Mouse (Mus musculus) stomach, embryonic 15.5 days (tissue): Measurements from ENCODE around the gene Sgsm1. TPM values are rescaled to one million over a fixed set of nuclear protein-coding genes. Genes with fewer than 3 reads are reported as not detected.
A peak's percentile ranks its signal among the peaks of the same experiment; 100 is the strongest.
"Not testable (repeated sequence)": the region's sequence is repeated elsewhere in the genome, so short reads cannot be mapped to it uniquely, and the experiment has no call there.

Experiments used
- ATAC-seq: fragments of 200-750 bp; cut with Nextera tagmentation; 2 replicates; pipeline ENCODE4 v1.8.0; 2017; ENCODE audit warnings: low read depth, moderate number of reproducible peaks, moderate TSS enrichment; ENCODE audit not compliant: insufficient read depth, low FRiP score
- H3K27ac ChIP-seq: fragments of 300-500 bp; sonication (generic); 2 replicates; pipeline ENCODE4 v1.5.1; 2015; ENCODE audit warnings: mild to moderate bottlenecking, inconsistent platforms
- H3K27me3 ChIP-seq: fragments of 300-500 bp; sonication (generic); replicated peaks from 2 replicates; pipeline ENCODE4 v1.6.1; 2015; ENCODE audit warnings: inconsistent platforms
- H3K36me3 ChIP-seq: fragments of 300-500 bp; sonication (generic); 2 replicates; pipeline ENCODE4 v1.6.1; 2015; ENCODE audit warnings: inconsistent platforms
- H3K4me1 ChIP-seq: fragments of 300-500 bp; sonication (generic); 2 replicates; pipeline ENCODE4 v1.6.1; 2015; ENCODE audit warnings: inconsistent platforms
- H3K4me2 ChIP-seq: fragments of 300-500 bp; sonication (generic); 2 replicates; pipeline ENCODE4 v1.6.1; 2015; ENCODE audit warnings: mild to moderate bottlenecking, inconsistent platforms
- H3K4me3 ChIP-seq: fragments of 300-500 bp; sonication (generic); replicated peaks from 2 replicates; pipeline ENCODE4 v1.5.1; 2015; ENCODE audit warnings: inconsistent platforms
- H3K9ac ChIP-seq: fragments of 300-500 bp; sonication (generic); 2 replicates; pipeline ENCODE4 v1.6.1; 2015; ENCODE audit warnings: inconsistent platforms
- H3K9me3 ChIP-seq: fragments of 300-500 bp; sonication (generic); 2 replicates; pipeline ENCODE4 v1.6.1; 2016; ENCODE audit warnings: inconsistent platforms
- WGBS: fragments of 180-500 bp; shearing (Covaris S2); methylation state at CpG from one replicate; pipeline ENCODE4 v1.1.7; 2015; 5-methylcytosine and 5-hydroxymethylcytosine counted together
- polyA plus RNA-seq: library from polyadenylated mRNA; unstranded; fragments of >200 nt; fragmentation: Nextera tagmentation; extraction: Ambion mirVana; gene quantifications from 2 replicates; pipeline ENCODE4 v1.2.1, GENCODE M21; 2015

Gene Sgsm1
- polyA plus RNA-seq = 6.9 and 8.8 TPM in 2 replicates

DNA sequence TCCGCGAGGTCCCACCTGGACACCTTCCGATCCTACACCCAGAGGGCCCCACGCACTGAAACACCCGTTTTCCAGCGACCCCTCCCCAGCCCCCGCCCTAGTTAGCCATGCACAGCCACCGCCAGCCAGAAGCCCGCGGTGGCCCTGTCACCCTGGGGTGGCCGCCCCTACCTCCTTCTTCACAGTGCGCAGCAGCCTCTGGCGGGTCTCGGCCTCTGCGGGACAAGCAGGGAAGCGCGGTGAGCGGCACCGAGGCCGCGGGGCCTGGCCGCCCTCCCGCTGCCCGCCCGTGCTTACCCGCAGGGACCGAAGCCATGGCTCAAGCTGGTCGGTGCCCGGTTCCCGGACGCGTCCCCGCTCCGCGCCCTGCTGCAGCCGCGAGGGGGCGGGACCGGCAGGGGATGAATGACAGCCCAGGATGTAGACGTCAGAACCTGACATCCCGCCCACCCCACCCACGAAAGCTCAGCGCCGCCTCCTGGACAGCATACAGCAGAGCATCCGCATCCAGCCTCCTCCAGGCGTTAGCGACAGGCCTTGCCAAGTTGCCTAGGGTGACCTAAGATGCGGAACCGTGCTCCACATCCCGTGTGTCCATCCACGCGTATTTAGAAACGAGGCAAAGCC, at the start of gene Sgsm1:
Sgsm1 (minus strand) TSS at position 410 of the 627 bp plus-strand sequence.
- Histone ChIP-seq H3K4me1 (peaks cover 24% of the 10 kb centered on the region; the same call in 1 of the 2 replicates), H3K9ac (peak within 1 kb of the TSS; percentile 45; the same call in 1 of the 2 replicates), H3K27me3 (no peaks in the 10 kb centered on the region; the same call in 1 of the 2 replicates), H3K4me2 (peak within 1 kb of the TSS; percentile 87), H3K9me3 (no peaks in the 10 kb centered on the region), H3K4me3 (peak within 1 kb of the TSS; percentile 55), H3K36me3 (no peaks in the 10 kb centered on the region), H3K27ac (no peak within 1 kb of the TSS)
- peak; percentile 73 for ATAC-seq
- WGBS = 2% methylated on average over 41 of the region's 53 CpGs

GRCm38 (mm10) chr5:113358833-113359232, 48.2 kb upstream of the Sgsm1 start:
- 8% methylated on average over 11 of the region's 11 CpGs for WGBS
- no peaks in the 10 kb centered on the region for H3K36me3 ChIP-seq
- no peak overlapping the region for H3K4me2 ChIP-seq
- H3K9me3 ChIP-seq = no peaks in the 10 kb centered on the region
- H3K9ac ChIP-seq = no peak overlapping the region
- ATAC-seq = no peak
- no peak overlapping the region for H3K4me3 ChIP-seq
- H3K27me3 ChIP-seq = no peaks in the 10 kb centered on the region
- H3K4me1 ChIP-seq = no peaks in the 10 kb centered on the region
- no peak overlapping the region for H3K27ac ChIP-seq

GRCm38 (mm10) chr5:113357656-113358055, 47.1 kb upstream of the Sgsm1 start:
- Histone ChIP-seq H3K9me3 (no peaks in the 10 kb centered on the region), H3K9ac (no peak overlapping the region), H3K27ac (no peak overlapping the region), H3K36me3 (no peaks in the 10 kb centered on the region), H3K27me3 (no peaks in the 10 kb centered on the region), H3K4me3 (no peak overlapping the region), H3K4me2 (no peak overlapping the region), H3K4me1 (no peaks in the 10 kb centered on the region)
- 39% methylated on average over 3 of the region's 3 CpGs for WGBS
- no peak for ATAC-seq

GRCm38 (mm10) chr5:113357186-113357585, 46.6 kb upstream of the Sgsm1 start, which contains the start of gene Aym1:
TSS of gene Aym1 (plus strand) at chr5:113357294.
- no peaks in the 10 kb centered on the region for H3K9me3 ChIP-seq
- no peaks in the 10 kb centered on the region for H3K4me1 ChIP-seq
- 34% methylated on average over 3 of the region's 6 CpGs for WGBS
- no peak within 1 kb of the TSS for H3K4me3 ChIP-seq
- no peaks in the 10 kb centered on the region for H3K36me3 ChIP-seq
- no peak within 1 kb of the TSS for H3K27ac ChIP-seq
- H3K27me3 ChIP-seq = no peaks in the 10 kb centered on the region
- H3K4me2 ChIP-seq = no peak within 1 kb of the TSS
- no peak for ATAC-seq
- no peak within 1 kb of the TSS for H3K9ac ChIP-seq

GRCm38 (mm10) chr5:113354311-113354710, 43.7 kb upstream of the Sgsm1 start:
- Histone ChIP-seq H3K4me3 (no peak overlapping the region), H3K36me3 (no peaks in the 10 kb centered on the region), H3K4me2 (no peak overlapping the region), H3K9me3 (no peaks in the 10 kb centered on the region), H3K9ac (no peak overlapping the region), H3K27me3 (peaks cover 7% of the 10 kb centered on the region; the same call in 1 of the 2 replicates), H3K4me1 (no peaks in the 10 kb centered on the region), H3K27ac (no peak overlapping the region)
- WGBS = 43% methylated on average over 16 of the region's 16 CpGs
- no peak for ATAC-seq

DNA sequence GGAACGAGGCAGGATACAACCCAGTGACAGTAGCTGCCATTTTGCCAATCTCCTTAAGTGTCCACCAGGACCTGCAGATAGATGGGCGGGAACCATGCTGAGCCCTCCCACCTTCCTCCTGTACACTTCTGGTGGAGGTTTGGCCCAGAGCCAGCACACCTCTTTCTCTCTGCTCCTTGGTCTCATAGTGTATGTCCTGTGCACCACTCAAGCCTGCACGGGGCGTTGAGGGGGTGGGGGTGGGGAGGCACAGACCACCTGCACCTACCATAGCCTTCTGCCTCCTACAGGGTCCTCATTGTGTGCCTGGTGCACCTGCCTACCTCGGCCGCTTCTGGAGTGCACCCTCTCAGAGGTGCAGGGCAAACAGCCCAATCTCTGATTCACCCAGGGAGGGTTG, 42.0 kb upstream of the Sgsm1 start:
- peaks cover 19% of the 10 kb centered on the region for H3K27me3 ChIP-seq
- no peaks in the 10 kb centered on the region for H3K4me1 ChIP-seq
- WGBS = 59% methylated on average over 6 of the region's 6 CpGs
- H3K9ac ChIP-seq = no peak overlapping the region
- H3K27ac ChIP-seq = no peak overlapping the region
- no peak overlapping the region for H3K4me3 ChIP-seq
- no peak overlapping the region for H3K4me2 ChIP-seq
- peak; percentile 6; the same call in 1 of the 2 replicates for ATAC-seq
- no peaks in the 10 kb centered on the region for H3K36me3 ChIP-seq
- H3K9me3 ChIP-seq = no peaks in the 10 kb centered on the region

GRCm38 (mm10) chr5:113351768-113352167, 41.2 kb upstream of the Sgsm1 start:
- no peaks in the 10 kb centered on the region for H3K4me1 ChIP-seq
- no peaks in the 10 kb centered on the region for H3K9me3 ChIP-seq
- 82% methylated on average over 3 of the region's 3 CpGs for whole genome bisulfite sequencing
- no peak for ATAC-seq
- H3K27ac ChIP-seq = no peak overlapping the region
- H3K27me3 ChIP-seq = peaks cover 26% of the 10 kb centered on the region
- H3K4me3 ChIP-seq = no peak overlapping the region
- H3K36me3 ChIP-seq = no peaks in the 10 kb centered on the region
- no peak overlapping the region for H3K9ac ChIP-seq
- no peak overlapping the region for H3K4me2 ChIP-seq

GRCm38 (mm10) chr5:113349810-113350209, 39.2 kb upstream of the Sgsm1 start:
- H3K9ac ChIP-seq = no peak overlapping the region
- no peak overlapping the region for H3K4me2 ChIP-seq
- H3K27me3 ChIP-seq = peaks cover 45% of the 10 kb centered on the region
- no peaks in the 10 kb centered on the region for H3K9me3 ChIP-seq
- no peak for ATAC-seq
- H3K4me3 ChIP-seq = no peak overlapping the region
- H3K36me3 ChIP-seq = no peaks in the 10 kb centered on the region
- WGBS = 30% methylated on average over 7 of the region's 7 CpGs
- no peaks in the 10 kb centered on the region for H3K4me1 ChIP-seq
- no peak overlapping the region for H3K27ac ChIP-seq

- no peak overlapping the region for H3K27ac ChIP-seq
- no peak for ATAC-seq
- no peak overlapping the region for H3K9ac ChIP-seq
- peaks cover 51% of the 10 kb centered on the region for H3K27me3 ChIP-seq
- H3K4me1 ChIP-seq = no peaks in the 10 kb centered on the region
- no peak overlapping the region for H3K4me2 ChIP-seq
- 9% methylated on average over 7 of the region's 7 CpGs for WGBS
- H3K36me3 ChIP-seq = no peaks in the 10 kb centered on the region
- no peaks in the 10 kb centered on the region for H3K9me3 ChIP-seq
- H3K4me3 ChIP-seq = no peak overlapping the region
Measured at GRCm38 (mm10) chr5:113349226-113349625, 38.6 kb upstream of the Sgsm1 start.

GRCm38 (mm10) chr5:113348597-113348996, 38.0 kb upstream of the Sgsm1 start:
- H3K36me3 ChIP-seq = no peaks in the 10 kb centered on the region
- no peak overlapping the region for H3K27ac ChIP-seq
- no peaks in the 10 kb centered on the region for H3K4me1 ChIP-seq
- H3K4me2 ChIP-seq = no peak overlapping the region
- H3K27me3 ChIP-seq = peaks cover 51% of the 10 kb centered on the region
- H3K9ac ChIP-seq = no peak overlapping the region
- H3K9me3 ChIP-seq = no peaks in the 10 kb centered on the region
- no peak for ATAC-seq
- WGBS = 16% methylated on average over 13 of the region's 13 CpGs
- H3K4me3 ChIP-seq = no peak overlapping the region

- peaks cover 51% of the 10 kb centered on the region for H3K27me3 ChIP-seq
- no peaks in the 10 kb centered on the region for H3K36me3 ChIP-seq
- no peak overlapping the region for H3K9ac ChIP-seq
- WGBS = 35% methylated on average over 12 of the region's 12 CpGs
- no peak overlapping the region for H3K4me3 ChIP-seq
- no peaks in the 10 kb centered on the region for H3K9me3 ChIP-seq
- H3K27ac ChIP-seq = no peak overlapping the region
- ATAC-seq = no peak
- no peaks in the 10 kb centered on the region for H3K4me1 ChIP-seq
- no peak overlapping the region for H3K4me2 ChIP-seq
Measured at GRCm38 (mm10) chr5:113347593-113347992, 37.0 kb upstream of the Sgsm1 start.

DNA sequence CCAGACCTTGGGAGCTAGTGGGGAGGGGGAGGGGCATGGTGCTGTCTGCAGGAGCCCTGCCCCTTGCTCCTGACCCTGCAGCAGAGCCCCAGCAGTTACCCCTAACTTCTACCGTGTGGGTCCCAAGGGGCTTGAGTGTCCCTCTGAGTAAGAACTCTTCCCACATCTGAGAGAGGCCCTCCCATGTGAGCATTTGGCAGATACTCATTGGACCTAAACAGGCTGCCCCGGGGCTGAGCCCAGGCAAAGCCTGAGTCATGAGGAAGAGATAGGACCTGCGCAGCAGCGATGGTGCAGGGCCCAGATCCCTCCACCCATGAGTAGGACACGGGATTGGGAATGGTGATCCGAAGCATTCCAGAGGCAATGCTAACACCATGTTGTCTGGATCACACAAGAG, 36.1 kb upstream of the Sgsm1 start:
- H3K4me1 ChIP-seq, H3K36me3 ChIP-seq, H3K9ac ChIP-seq, H3K4me3 ChIP-seq, H3K9me3 ChIP-seq, H3K4me2 ChIP-seq, ATAC-seq, H3K27ac ChIP-seq: not testable (repeated sequence)
- H3K27me3 ChIP-seq = peaks cover 51% of the 10 kb centered on the region
- WGBS = 36% methylated on average over 6 of the region's 6 CpGs
